Mouse (Mus musculus) CD4-positive, CD25-positive, alpha-beta regulatory T cell, adult 4 months (primary cell): Measurements from ENCODE around the gene Hoxb1. TPM values are rescaled to one million over a fixed set of nuclear protein-coding genes. Genes with fewer than 3 reads are reported as not detected.
A peak's percentile ranks its signal among the peaks of the same experiment; 100 is the strongest.

ENCODE experiments used
- ATAC-seq: one replicate; pipeline ENCODE4 v1.8.0; 2017
- polyA plus RNA-seq, 2 experiments: library from polyadenylated mRNA; unstranded; fragments of 100-300 nt; shearing (Covaris generic); gene quantifications; one replicate each; pipeline ENCODE4 v1.2.1; 2017

The Hoxb1 gene
- polyA plus RNA-seq = not detected

- ATAC-seq = no peak
Measured at GRCm38 (mm10) chr11:96365441-96366091, at the start of gene Hoxb1. Gene Hoxb1, plus strand, starts transcription at chr11:96365752.

GRCm38 (mm10) chr11:96316696-96317607 is 48.6 kb upstream of the Hoxb1 start:
- no peak for ATAC-seq

- peak; percentile 18 for ATAC-seq
Measured at GRCm38 (mm10) chr11:96317608-96318367, 47.8 kb upstream of the Hoxb1 start, which contains the start of gene Hoxb4. Gene Hoxb4, plus strand, starts transcription at chr11:96318267.

GRCm38 (mm10) chr11:96318368-96319070 is 47.0 kb upstream of the Hoxb1 start:
- ATAC-seq = peak; percentile 80

GRCm38 (mm10) chr11:96319071-96319902 is 46.3 kb upstream of the Hoxb1 start:
- ATAC-seq = no peak

GRCm38 (mm10) chr11:96319910-96320309 is 45.6 kb upstream of the Hoxb1 start:
- ATAC-seq = no peak

GRCm38 (mm10) chr11:96320688-96321087 is 44.9 kb upstream of the Hoxb1 start:
- no peak for ATAC-seq

GRCm38 (mm10) chr11:96321846-96322245 is 43.7 kb upstream of the Hoxb1 start:
- no peak for ATAC-seq

GRCm38 (mm10) chr11:96322738-96323137 is 42.8 kb upstream of the Hoxb1 start:
- no peak for ATAC-seq

GRCm38 (mm10) chr11:96323154-96323553 is 42.4 kb upstream of the Hoxb1 start, which contains the start of gene Hoxb3:
Gene Hoxb3, plus strand, starts transcription at chr11:96323326.
- no peak for ATAC-seq

GRCm38 (mm10) chr11:96324125-96324524 is 41.4 kb upstream of the Hoxb1 start:
- no peak for ATAC-seq

GRCm38 (mm10) chr11:96324965-96325364 is 40.6 kb upstream of the Hoxb1 start:
- no peak for ATAC-seq

GRCm38 (mm10) chr11:96325747-96326212 is 39.8 kb upstream of the Hoxb1 start:
- ATAC-seq = no peak

GRCm38 (mm10) chr11:96326705-96327104 is 38.8 kb upstream of the Hoxb1 start:
- no peak for ATAC-seq

GRCm38 (mm10) chr11:96327122-96327521 is 38.4 kb upstream of the Hoxb1 start:
- ATAC-seq = no peak

- no peak for ATAC-seq
Measured at GRCm38 (mm10) chr11:96327750-96328149, 37.8 kb upstream of the Hoxb1 start.

GRCm38 (mm10) chr11:96328605-96329004 is 36.9 kb upstream of the Hoxb1 start:
- no peak for ATAC-seq

- ATAC-seq = no peak
Measured at GRCm38 (mm10) chr11:96332105-96332504, 33.4 kb upstream of the Hoxb1 start.

- no peak for ATAC-seq
Measured at GRCm38 (mm10) chr11:96332618-96333032, 32.9 kb upstream of the Hoxb1 start.

GRCm38 (mm10) chr11:96333241-96334001 is 32.1 kb upstream of the Hoxb1 start:
- ATAC-seq = no peak
